Mouse (Mus musculus) telencephalon, adult 2 months (tissue): ENCODE data around the gene Vmn2r13.
"Not testable (repeated sequence)": the region's sequence is repeated elsewhere in the genome, so short reads cannot be mapped to it uniquely, and the experiment has no call there.

Source experiments
- DNase-seq: peaks from one replicate; pipeline ENCODE4 v3.0.0-alpha.2; 2011; ENCODE audit warnings: low read depth, low spot score

Vmn2r13 gene

DNA sequence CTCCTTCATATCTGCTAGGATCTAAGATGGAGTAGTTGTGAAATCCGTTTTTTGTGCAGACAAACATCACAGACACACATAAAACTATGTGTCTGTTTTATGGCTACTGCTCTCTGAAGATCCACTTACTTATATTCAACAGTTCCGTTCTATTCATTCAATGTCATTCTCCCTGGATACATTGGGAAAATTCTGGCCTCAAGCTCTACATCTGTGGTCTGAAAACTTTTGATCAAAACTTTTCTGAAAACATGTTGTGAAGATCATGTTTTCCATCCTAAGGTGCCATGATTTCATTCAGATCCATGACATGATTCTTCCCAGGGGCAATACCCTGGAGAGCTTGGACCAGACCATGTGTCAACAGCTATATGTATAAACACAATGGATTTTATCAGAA lies at the start of gene Vmn2r13:
Gene Vmn2r13, minus strand, starts transcription at position 101 of the 400 bp plus-strand sequence.
- DNase-seq = not testable (repeated sequence)

DNA sequence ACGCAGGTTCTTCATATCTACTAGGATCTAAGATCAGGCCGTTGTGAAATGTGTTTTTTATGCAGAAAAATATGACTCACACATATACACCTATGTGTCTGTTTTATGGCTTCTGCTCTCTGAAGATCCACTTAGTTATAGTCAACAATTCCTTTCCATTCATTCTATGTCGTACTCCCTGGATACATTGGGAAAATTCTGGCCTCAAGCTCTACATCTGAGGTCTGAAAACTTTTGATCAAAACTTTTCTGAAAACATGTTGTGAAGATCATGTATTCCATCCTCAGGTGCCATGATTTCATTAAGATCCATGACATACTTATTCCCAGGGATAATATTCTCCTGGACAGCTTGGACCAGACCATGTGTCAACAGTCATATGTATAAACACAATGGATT lies 32.6 kb upstream of the Vmn2r13 start, which contains the start of gene Vmn2r14:
Gene Vmn2r14, minus strand, starts transcription at position 101 of the 400 bp plus-strand sequence.
- DNase-seq = no peak

DNA sequence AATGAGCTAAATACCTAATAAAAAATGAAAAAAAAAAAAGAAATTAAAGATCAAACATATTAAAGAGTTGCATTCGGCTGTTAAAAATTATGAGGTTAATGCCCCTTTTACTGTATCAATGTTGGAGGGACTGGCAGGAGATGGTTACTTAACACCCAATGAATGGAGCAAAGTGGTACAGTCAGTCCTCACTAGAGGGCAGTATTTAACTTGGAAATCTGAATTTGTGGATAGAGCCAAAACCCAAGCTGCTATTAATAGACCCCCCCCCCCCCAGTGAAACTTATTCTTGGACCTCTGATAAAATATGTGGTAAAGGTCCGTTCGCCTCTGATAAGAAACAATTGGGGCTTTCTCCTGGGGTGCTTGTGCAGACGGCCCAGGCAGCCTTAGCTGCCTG lies 25.1 kb downstream of the Vmn2r13 start:
- DNase-seq = not testable (repeated sequence)

DNA sequence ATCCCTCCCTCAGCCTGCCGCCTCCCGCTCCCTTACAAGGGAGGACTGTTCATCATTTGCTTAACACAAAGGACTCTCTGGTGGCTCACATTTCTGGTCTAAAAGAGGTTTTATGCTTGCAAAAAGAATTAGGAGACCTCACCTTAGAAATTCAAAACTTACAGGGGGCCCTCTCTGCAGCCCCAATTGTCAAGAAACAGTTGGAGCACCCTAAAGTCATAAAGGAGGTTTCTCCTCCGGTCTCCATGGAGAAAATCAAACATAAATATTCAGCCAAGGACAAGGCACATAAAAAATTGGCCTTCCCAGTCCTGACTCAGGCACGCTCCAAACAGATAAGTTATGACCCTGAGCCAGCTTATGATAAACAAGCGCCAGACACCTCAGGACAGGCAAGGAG lies 31.9 kb downstream of the Vmn2r13 start:
- DNase-seq = no peak

DNA sequence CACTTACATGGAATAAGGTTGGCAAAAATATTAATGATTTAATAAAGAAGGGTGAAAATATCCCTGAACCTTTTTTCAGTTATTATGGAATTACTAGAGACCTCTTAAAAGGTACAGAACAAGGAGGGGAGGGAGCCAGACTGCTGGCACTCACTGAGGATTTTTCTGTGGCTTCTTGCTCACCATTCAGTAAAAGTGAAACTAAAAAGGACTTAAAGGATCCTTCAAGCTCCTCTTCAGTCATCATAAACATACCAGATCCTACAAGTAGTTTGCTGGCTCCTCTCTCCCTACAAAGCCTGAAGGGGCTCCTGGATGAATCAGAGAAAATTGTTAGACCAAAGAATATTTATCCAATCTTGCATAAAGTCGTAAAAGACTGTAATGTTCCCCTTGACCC lies 32.4 kb downstream of the Vmn2r13 start:
- DNase-seq = not testable (repeated sequence)

DNA sequence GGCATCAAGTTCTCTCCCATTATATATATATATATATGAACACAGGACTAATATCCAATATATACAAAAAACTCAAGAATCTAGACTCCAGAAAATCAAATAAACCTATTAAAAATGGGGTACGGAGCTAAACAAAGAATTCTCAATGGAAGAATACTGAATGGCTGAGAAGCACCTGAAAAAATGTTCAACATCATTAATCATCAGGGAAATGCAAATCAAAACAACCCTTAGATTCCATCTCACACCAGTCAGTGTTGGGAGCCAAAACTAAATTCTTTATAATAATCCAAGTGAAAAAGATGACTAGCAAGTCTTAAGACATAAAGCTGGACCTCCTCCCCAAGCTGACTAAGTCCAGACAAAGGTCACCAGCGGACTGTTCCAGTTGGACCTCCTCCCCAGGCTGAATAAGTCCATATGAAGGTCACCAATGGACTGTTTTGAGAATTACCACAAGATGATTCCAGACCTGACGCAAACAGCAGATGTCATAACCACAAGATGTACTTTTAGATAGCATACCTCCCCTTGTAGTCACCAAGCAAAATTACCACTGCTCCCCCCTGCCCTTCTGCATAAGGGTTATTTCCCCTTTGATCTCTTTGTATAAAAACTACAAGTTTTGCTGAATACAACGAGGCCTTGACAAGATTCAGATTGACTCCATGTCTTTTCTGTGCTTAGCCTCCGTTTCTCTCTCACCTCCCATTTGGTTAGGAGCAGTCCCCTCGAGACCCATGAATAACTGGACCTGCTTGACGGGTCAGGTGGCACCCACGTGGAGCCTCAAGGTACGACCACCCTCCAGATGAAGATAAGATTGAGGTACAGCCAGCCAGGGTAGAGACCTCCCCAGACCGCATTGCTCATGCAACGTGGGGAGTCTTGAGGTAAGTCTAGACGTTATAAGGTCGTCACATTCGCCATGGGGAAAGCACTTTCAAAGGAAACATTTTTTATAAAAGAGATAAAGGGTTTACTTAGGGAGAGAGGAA lies 33.2 kb downstream of the Vmn2r13 start:
- DNase-seq = not testable (repeated sequence)

DNA sequence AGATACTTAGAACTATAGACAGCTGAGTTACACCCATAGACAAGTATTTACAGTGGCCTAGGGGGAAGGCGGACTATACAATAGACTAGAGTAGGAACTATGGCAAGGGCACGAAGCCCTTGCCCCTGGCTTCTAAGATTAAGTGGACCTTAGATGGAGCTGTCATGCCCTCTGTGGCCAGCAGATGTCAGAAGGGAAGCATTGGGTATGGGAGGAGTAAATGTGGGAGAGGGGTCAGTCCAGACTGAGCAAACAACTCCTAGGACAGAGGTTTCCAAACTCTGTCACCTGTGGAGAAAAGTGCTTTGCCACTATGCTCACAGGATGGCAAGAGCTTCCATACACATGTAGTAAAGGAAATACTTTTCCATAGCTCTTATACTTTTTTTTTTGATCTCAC lies 52.5 kb downstream of the Vmn2r13 start:
- no peak for DNase-seq

DNA sequence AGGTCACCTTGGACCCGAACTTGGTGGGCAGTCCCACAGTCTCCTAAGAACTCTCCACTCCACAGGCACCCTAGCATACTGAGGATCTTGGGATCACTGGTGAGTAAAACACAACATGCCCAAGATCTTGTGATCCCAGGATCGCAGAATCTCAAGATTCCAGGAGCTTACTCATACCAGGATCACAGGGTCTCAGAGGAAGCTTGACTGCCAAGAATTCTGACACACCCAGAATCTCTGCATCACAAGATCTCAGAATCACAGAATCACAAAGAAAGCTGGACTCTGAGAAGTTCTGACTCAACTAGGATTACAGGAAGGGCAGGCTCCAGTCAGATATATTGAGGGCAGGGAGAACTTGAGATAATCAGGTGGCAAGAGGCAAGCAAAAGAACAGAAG lies 55.3 kb downstream of the Vmn2r13 start:
- DNase-seq = no peak
